Mouse (Mus musculus): ENCODE measurements around the gene Mrm2.

DNA sequence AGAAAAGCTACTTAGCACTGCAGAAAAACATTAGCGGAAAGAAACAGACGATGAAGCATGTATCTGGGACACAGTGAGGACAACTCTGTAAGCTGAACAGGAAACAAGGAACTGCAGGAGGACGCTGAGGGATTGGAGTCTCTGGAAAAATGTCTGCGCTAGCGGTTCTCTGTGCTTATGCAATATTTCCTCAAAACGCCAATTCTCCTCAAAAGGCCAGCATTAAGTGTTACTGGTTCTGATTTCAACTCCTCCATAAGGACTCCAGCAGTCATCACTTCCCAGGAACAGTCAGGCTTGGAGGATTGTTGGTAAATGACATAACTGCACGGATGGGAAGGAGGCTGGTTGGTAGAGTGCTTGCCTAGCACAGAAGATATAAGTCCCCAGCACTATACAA is 49.5 kb upstream of the Mrm2 start:
- TF ChIP-seq CTCF (IDR thresholded peaks at IDR 0.05) (no peak), EP300 (IDR thresholded peaks at IDR 0.05) (no peak)
